Mouse (Mus musculus) hindbrain, embryonic 16.5 days (tissue): ENCODE results near the gene Psmc1. TPM values are rescaled to one million over a fixed set of nuclear protein-coding genes. Genes with fewer than 3 reads are reported as not detected.

Source experiments
- ATAC-seq: fragments of 200-750 bp; cut with Nextera tagmentation; 2 replicates; pipeline ENCODE4 v1.8.0; 2017; ENCODE audit warnings: moderate TSS enrichment, moderate library complexity
- H3K27ac ChIP-seq: fragments of 300-500 bp; sonication (generic); 2 replicates; pipeline ENCODE4 v1.5.1; 2014; ENCODE audit warnings: low read depth, mild to moderate bottlenecking, control low read depth, low read length, moderate library complexity
- H3K27me3 ChIP-seq: fragments of 300-500 bp; sonication (generic); replicated peaks from 2 replicates; pipeline ENCODE4 v1.6.1; 2014; ENCODE audit warnings: low read length; ENCODE audit not compliant: control insufficient read depth, insufficient read depth
- H3K36me3 ChIP-seq: fragments of 300-500 bp; sonication (generic); 2 replicates; pipeline ENCODE4 v1.6.1; 2014; ENCODE audit warnings: mild to moderate bottlenecking, low read length, moderate library complexity, mixed read lengths; ENCODE audit not compliant: control insufficient read depth, insufficient read depth
- H3K4me1 ChIP-seq: fragments of 300-500 bp; sonication (generic); 2 replicates; pipeline ENCODE4 v1.6.1; 2014; ENCODE audit warnings: low read depth, low read length; ENCODE audit not compliant: control insufficient read depth, insufficient read depth
- H3K4me2 ChIP-seq: fragments of 300-500 bp; sonication (generic); 2 replicates; pipeline ENCODE4 v1.6.1; 2014; ENCODE audit warnings: mild to moderate bottlenecking, low read length, control low read depth, moderate library complexity
- H3K4me3 ChIP-seq: fragments of 300-500 bp; sonication (generic); 2 replicates; pipeline ENCODE4 v1.5.1; 2014; ENCODE audit warnings: mild to moderate bottlenecking, low read length, control low read depth, moderate library complexity
- H3K9ac ChIP-seq: fragments of 300-500 bp; sonication (generic); 2 replicates; pipeline ENCODE4 v1.6.1; 2014; ENCODE audit warnings: low read depth, mild to moderate bottlenecking, control low read depth, low read length, moderate library complexity
- H3K9me3 ChIP-seq: fragments of 300-500 bp; sonication (generic); 2 replicates; pipeline ENCODE4 v1.6.1; 2014; ENCODE audit warnings: mild to moderate bottlenecking, low read length, moderate library complexity; ENCODE audit not compliant: control insufficient read depth
- WGBS: fragments of 180-500 bp; shearing (Covaris S2); extraction: QIAGEN DNeasy Blood & Tissue Kit; methylation state at CpG from one replicate; pipeline ENCODE4 v1.1.7; 2014; 5-methylcytosine and 5-hydroxymethylcytosine counted together
- polyA plus RNA-seq: library from polyadenylated mRNA; unstranded; fragments of >200 nt; fragmentation: Nextera tagmentation; extraction: Ambion mirVana; gene quantifications from 2 replicates; pipeline ENCODE4 v1.2.1, GENCODE M21; 2015

Gene Psmc1
- 276 and 284 TPM in 2 replicates for polyA plus RNA-seq

DNA sequence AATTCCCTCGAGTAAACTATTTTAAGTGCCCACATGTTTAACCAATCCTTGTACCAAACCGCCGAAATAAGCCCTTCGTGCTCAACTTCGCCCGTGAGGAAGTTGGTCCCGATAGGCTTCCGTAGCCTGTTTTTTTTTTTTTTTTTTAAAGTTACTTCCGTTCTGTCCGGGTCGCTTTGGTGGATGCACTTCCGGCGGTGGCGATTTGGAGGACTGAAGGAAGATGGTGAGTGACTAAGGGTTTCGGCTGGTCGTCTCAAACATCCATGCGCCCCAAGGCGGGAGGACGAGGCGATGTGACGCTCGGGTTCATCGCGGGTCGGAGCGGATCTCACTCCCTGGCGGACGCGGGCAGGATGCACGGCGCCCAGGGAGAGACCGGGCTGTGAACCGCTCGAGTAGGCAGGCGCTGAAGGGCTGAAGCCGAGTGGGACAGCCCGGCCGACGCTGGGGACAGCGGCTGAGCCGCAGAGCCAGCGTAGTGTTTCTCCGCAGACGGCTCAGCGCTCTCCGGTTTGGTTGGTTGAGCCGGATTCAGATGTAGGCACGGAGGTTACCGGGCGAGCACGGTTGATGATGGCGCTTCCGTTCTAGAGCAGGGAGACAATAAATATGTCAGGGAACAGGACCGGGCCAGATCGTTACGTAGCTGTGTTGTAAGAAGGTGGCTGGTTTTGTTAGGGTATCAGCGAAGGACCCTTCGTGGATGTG is at the start of gene Psmc1:
Psmc1 (plus strand) TSS at position 169 of the 711 bp plus-strand sequence.
- H3K9me3 ChIP-seq: no peaks in the 10 kb centered on the region
- H3K27ac ChIP-seq: peak within 1 kb of the TSS; percentile 83
- H3K4me1 ChIP-seq: peaks cover 11% of the 10 kb centered on the region
- H3K27me3 ChIP-seq: no peaks in the 10 kb centered on the region
- H3K4me2 ChIP-seq: peak within 1 kb of the TSS; percentile 86
- ATAC-seq: peak; percentile 86
- peak within 1 kb of the TSS; percentile 76 for H3K9ac ChIP-seq
- H3K36me3 ChIP-seq: peaks cover 15% of the 10 kb centered on the region
- peak within 1 kb of the TSS; percentile 64 for H3K4me3 ChIP-seq
- under 1% methylated on average over 58 of the region's 58 CpGs for WGBS

DNA sequence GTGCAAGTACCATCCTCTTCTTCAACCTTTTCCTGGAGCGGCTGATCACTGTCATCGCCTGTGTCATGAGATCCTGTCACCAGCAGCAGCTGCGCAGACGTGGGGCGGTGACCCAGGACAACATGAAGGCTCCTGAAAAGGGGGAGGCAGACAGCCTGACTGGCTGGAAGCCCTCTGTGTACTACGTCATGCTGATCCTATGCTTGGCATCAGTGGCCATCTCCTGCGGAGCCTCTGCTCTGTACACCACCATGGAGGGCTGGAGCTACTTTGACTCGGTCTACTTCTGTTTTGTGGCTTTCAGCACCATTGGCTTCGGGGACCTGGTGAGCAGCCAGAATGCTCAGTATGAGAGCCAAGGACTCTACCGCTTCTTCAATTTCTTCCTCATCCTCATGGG is 48.9 kb upstream of the Psmc1 start:
- no peaks in the 10 kb centered on the region for H3K36me3 ChIP-seq
- H3K4me2 ChIP-seq: no peak overlapping the region
- no peak overlapping the region for H3K9ac ChIP-seq
- H3K4me3 ChIP-seq: no peak overlapping the region
- no peak for ATAC-seq
- H3K27me3 ChIP-seq: no peaks in the 10 kb centered on the region
- no peak overlapping the region for H3K27ac ChIP-seq
- H3K4me1 ChIP-seq: no peaks in the 10 kb centered on the region
- H3K9me3 ChIP-seq: no peaks in the 10 kb centered on the region
- 91% methylated on average over 10 of the region's 10 CpGs for WGBS

DNA sequence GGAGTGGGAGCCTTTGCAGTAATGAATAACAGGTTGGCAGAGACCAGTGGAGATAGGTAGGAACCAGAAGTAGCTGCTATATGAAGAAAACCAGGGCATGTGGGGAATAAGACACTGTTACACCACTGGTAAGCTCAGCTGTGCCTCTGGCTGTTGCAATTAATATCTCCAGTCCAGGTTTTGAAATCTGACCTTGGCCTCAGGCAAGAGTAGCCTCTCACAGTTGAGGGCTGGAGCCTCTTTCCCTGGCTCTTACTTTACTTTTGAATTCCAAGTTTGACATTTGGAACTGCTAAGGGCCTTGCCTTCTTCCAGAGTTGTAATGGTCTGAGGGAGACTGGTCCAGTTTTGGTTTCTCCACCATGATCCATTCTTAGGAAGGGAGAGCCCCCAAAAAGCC is 48.1 kb upstream of the Psmc1 start:
- H3K27me3 ChIP-seq: no peaks in the 10 kb centered on the region
- H3K4me1 ChIP-seq: no peaks in the 10 kb centered on the region
- no peaks in the 10 kb centered on the region for H3K36me3 ChIP-seq
- no peak overlapping the region for H3K4me3 ChIP-seq
- H3K27ac ChIP-seq: no peak overlapping the region
- H3K4me2 ChIP-seq: no peak overlapping the region
- H3K9me3 ChIP-seq: no peaks in the 10 kb centered on the region
- no peak for ATAC-seq
- H3K9ac ChIP-seq: no peak overlapping the region

DNA sequence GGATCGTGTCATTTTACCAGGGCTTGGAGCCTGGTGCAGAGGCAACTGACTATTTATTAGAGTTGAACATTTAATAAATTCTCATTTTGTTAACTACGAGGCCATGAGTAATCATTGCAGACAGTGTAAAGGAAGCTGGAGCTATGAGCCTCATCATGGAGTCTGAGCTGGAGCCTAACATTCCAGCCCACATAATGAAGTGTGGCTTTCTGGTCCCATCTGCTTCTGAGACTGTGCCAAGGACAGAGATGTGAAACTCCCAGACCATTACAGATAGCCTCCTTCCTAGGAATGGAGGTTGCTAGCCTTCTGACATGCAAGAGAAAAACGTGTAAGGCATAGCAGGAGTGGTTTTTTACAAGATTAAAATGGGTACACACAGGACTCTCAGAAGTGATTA is 47.4 kb upstream of the Psmc1 start:
- Histone ChIP-seq H3K36me3 (no peaks in the 10 kb centered on the region), H3K27me3 (no peaks in the 10 kb centered on the region), H3K4me1 (no peaks in the 10 kb centered on the region), H3K27ac (no peak overlapping the region), H3K4me2 (no peak overlapping the region), H3K9me3 (no peaks in the 10 kb centered on the region), H3K9ac (no peak overlapping the region), H3K4me3 (no peak overlapping the region)
- 70% methylated on average over 3 of the region's 3 CpGs for WGBS
- no peak for ATAC-seq

DNA sequence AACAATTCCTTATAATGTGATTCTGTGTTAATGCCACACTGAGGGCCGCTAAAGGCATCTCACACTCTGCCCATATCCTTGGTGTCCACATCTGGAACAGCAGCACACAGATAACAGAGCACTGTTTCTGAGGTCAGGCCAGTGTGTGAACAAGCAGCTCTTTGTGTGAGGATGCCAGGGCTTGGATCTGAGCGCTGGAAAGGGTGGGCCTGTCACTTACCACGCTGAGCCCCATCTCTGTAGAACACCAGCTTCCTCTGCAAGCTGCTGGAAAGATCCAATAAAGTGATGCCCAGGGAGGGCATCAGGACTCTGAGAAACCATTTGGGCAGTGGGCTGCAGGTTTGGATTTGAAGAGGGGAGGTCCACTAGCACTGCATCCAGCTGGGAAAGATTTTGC is 44.8 kb upstream of the Psmc1 start:
- Histone ChIP-seq H3K4me1 (no peaks in the 10 kb centered on the region), H3K4me3 (no peak overlapping the region), H3K9ac (no peak overlapping the region), H3K27ac (no peak overlapping the region), H3K9me3 (no peaks in the 10 kb centered on the region), H3K27me3 (no peaks in the 10 kb centered on the region), H3K4me2 (no peak overlapping the region), H3K36me3 (no peaks in the 10 kb centered on the region)
- WGBS: 81% methylated on average over 3 of the region's 3 CpGs
- no peak for ATAC-seq

DNA sequence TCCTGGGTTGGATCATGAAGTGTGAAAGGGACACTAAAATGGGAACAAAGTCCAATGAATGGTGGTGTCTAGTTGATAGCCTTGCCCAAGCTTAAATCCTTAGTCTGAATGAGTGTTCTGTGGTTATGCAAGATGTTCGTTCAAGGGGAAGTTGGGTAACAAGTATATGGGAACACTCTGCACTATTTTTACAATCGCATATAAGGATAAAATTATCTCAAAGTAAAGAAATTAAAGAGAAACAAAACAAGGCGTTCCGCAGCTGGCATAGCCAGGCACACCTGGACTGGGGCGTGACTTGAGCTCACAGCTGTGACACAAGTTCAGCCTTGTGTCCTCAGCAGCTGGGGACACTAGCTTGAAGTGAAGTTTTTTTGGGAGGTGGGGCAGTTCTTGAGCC is 42.5 kb upstream of the Psmc1 start:
- no peaks in the 10 kb centered on the region for H3K4me1 ChIP-seq
- no peak overlapping the region for H3K9ac ChIP-seq
- no peak overlapping the region for H3K4me2 ChIP-seq
- no peaks in the 10 kb centered on the region for H3K9me3 ChIP-seq
- H3K36me3 ChIP-seq: no peaks in the 10 kb centered on the region
- no peak for ATAC-seq
- H3K27ac ChIP-seq: no peak overlapping the region
- H3K27me3 ChIP-seq: no peaks in the 10 kb centered on the region
- whole genome bisulfite sequencing: 94% methylated on average over 5 of the region's 5 CpGs
- no peak overlapping the region for H3K4me3 ChIP-seq

DNA sequence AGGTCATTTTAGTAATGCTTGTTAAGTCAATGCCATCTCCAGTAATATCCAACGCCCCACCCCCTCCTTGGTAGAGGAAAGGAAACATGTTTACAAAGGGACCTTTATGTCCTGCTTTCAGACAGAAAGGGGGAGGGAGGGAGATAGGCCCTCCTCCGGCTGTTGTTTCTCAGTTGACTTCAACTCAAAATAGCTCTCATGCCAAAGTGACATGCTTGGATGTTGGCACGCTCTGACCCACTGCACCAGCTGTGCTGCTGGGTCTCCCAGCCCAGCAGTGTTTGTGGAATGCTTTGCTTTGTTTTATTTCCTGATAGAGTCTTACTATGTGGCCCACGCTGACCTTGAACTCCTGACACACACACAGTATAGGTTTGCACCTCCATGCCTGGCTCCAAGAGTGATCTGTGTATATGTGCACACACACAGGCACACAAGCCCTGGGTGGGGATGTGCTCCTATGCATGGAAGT is 36.7 kb upstream of the Psmc1 start:
- WGBS: 43% methylated on average over 4 of the region's 4 CpGs
- no peak overlapping the region for H3K4me3 ChIP-seq
- H3K9me3 ChIP-seq: no peaks in the 10 kb centered on the region
- H3K27me3 ChIP-seq: no peaks in the 10 kb centered on the region
- no peak overlapping the region for H3K27ac ChIP-seq
- ATAC-seq: no peak
- H3K4me2 ChIP-seq: no peak overlapping the region
- H3K36me3 ChIP-seq: no peaks in the 10 kb centered on the region
- no peak overlapping the region for H3K9ac ChIP-seq
- no peaks in the 10 kb centered on the region for H3K4me1 ChIP-seq

DNA sequence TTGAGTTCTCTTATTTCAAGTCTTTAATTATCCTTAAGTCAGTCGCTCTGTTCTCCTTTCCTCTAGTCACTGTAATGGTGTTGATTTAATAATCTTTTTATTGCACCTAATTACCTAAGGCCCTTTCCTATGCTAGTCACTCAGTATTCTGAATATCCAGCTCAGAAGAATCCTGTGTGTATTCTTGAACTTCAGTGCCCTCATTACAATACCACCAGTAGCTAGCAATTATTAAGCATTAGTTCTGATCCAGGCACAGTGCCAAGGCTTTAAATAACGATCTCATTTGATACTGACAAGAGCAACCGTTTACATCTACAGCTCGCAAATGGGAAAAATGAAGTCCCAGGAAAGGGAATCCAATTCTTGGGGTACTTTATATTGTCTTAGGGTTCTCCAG is 34.2 kb upstream of the Psmc1 start:
- Histone ChIP-seq H3K4me2 (no peak overlapping the region), H3K27me3 (no peaks in the 10 kb centered on the region), H3K4me3 (no peak overlapping the region), H3K27ac (no peak overlapping the region), H3K9ac (no peak overlapping the region), H3K4me1 (no peaks in the 10 kb centered on the region), H3K36me3 (no peaks in the 10 kb centered on the region), H3K9me3 (no peaks in the 10 kb centered on the region)
- ATAC-seq: peak; percentile 45; the same call in 1 of the 2 replicates
- 45% methylated on average over 4 of the region's 4 CpGs for WGBS

DNA sequence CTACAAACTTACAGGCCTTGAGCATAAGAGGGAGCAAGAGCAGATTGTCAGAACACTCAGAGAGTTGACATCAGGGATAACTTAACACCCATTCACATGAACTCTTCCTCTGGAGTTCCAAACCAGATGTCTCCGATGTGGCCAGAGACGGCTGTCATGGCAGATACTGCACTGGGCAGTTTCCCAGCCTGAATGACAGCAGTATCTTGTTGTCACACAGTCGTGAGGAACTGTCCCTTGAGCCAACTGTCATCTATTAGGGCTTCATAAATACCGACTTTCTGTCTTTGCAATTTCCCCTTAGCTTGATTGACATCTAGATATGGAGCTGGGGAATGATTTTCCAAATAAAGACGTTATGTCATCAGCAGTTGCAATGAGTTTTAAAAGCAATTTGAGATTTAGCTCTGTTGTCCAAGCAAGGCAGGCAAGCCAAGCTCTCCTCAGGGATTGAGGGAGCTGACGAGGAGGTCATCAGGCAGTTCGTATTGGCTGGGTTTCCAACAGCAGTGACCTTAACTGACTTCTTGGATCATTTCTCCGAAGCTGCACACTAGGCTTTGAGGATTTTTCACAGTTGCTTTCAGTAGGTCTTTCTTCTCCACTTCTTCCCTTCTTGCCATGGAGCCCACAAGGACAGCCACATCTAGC is 30.2 kb upstream of the Psmc1 start:
- 77% methylated on average over 8 of the region's 8 CpGs for WGBS
- no peak overlapping the region for H3K27ac ChIP-seq
- H3K27me3 ChIP-seq: no peaks in the 10 kb centered on the region
- H3K9ac ChIP-seq: no peak overlapping the region
- no peak for ATAC-seq
- no peaks in the 10 kb centered on the region for H3K4me1 ChIP-seq
- H3K36me3 ChIP-seq: no peaks in the 10 kb centered on the region
- no peaks in the 10 kb centered on the region for H3K9me3 ChIP-seq
- no peak overlapping the region for H3K4me3 ChIP-seq
- no peak overlapping the region for H3K4me2 ChIP-seq
